Mouse (Mus musculus): ENCODE data around the gene Fads6.

GRCm38 (mm10) chr11:115243783-115244182 lies 53.7 kb downstream of the Fads6 start:
- TF ChIP-seq CTCF (IDR thresholded peaks at IDR 0.05; ENCODE audit: extremely low read depth, insufficient read depth, insufficient read length, insufficient replicate concordance) (no peak), POLR2A (IDR thresholded peaks at IDR 0.05; ENCODE audit: low read depth, low read length) (no peak)

Measured in spleen, adult 2 months (tissue).